In genomic region chr10:18408128-18408527, GRCm38 (mm10) we compare ENCODE assay signal across 8 mouse cellular contexts.
A peak's percentile ranks its signal among the peaks of the same experiment; 100 is the strongest.
DNase-seq lines count a peak whose midpoint lies in the region; ATAC-seq and TF ChIP-seq lines count a peak whose summit lies in the region.

No protein-coding gene starts in this region.

- H3K4me2 ChIP-seq in lung, postnatal 0 days (replicated peaks; ENCODE audit: low read depth, low read length) = peak overlapping the region; percentile 77
- peak overlapping the region; percentile 68 for H3K4me2 ChIP-seq in liver, embryonic 15.5 days

- peak; percentile 46 to 58 for DNase-seq in cerebellum, postnatal 14 days
- no peak for DNase-seq in cerebellum, adult 9-11 months
- no peak for DNase-seq in lung, postnatal 0 days (ENCODE audit: low spot score)
- DNase-seq in lung, adult 18-20 months = no peak
- no peak for DNase-seq in adrenal gland, adult 18-20 months (ENCODE audit: low spot score in 2 of 2)
- no peak for DNase-seq in frontal cortex, postnatal 25 days (ENCODE audit: low spot score in 2 of 2)
- no peak for DNase-seq in urinary bladder, adult 18-20 months (ENCODE audit: low spot score in 2 of 2)

- 0 out of 2 replicates have a peak overlapping the region, but pooled peaks have one; percentile 44 for H3K9ac ChIP-seq in lung, postnatal 0 days (replicated peaks; ENCODE audit: low read depth)
- H3K9ac ChIP-seq in liver, embryonic 15.5 days = no peak overlapping the region

- TF ChIP-seq CTCF in lung, postnatal 0 days (IDR thresholded peaks at IDR 0.05) = no peak

- H3K9me3 ChIP-seq in lung, postnatal 0 days (ENCODE audit: low read length) = no peaks in the 10 kb centered on the region
- no peaks in the 10 kb centered on the region for H3K9me3 ChIP-seq in liver, embryonic 15.5 days (replicated peaks)

- TF ChIP-seq EP300 in lung, postnatal 0 days (IDR thresholded peaks at IDR 0.05) = no peak

- H3K27ac ChIP-seq in lung, postnatal 0 days (ENCODE audit: low read length) = 0 out of 2 replicates have a peak overlapping the region, but pooled peaks have one; percentile 21
- no peak overlapping the region for H3K27ac ChIP-seq in liver, embryonic 15.5 days (replicated peaks)

- H3K27me3 ChIP-seq in lung, postnatal 0 days (replicated peaks; ENCODE audit: insufficient read depth, low read length) = no peaks in the 10 kb centered on the region
- no peaks in the 10 kb centered on the region for H3K27me3 ChIP-seq in liver, embryonic 15.5 days

- 12% methylated on average over 11 of the region's 11 CpGs for WGBS in lung, postnatal 0 days
- WGBS in liver, embryonic 15.5 days (ENCODE audit: insufficient replicate concordance) = 39% methylated on average over 11 of the region's 11 CpGs

- peak overlapping the region; percentile 43; the same call in 1 of the 2 replicates for H3K4me3 ChIP-seq in lung, postnatal 0 days (ENCODE audit: low read depth, low read length)
- no peak overlapping the region for H3K4me3 ChIP-seq in liver, embryonic 15.5 days (replicated peaks)

- no peak for ATAC-seq in lung, postnatal 0 days
- ATAC-seq in liver, embryonic 15.5 days (ENCODE audit: insufficient read depth) = no peak

- H3K4me1 ChIP-seq in lung, postnatal 0 days (ENCODE audit: insufficient read depth, low read depth, low read length) = peaks cover 14% of the 10 kb centered on the region; the same call in 1 of the 2 replicates
- H3K4me1 ChIP-seq in liver, embryonic 15.5 days (replicated peaks) = 0 out of 2 replicates have a peak, but pooled peaks cover 7% of the 10 kb centered on the region

- H3K36me3 ChIP-seq in lung, postnatal 0 days (ENCODE audit: insufficient read depth, low read length) = no peaks in the 10 kb centered on the region
- H3K36me3 ChIP-seq in liver, embryonic 15.5 days (replicated peaks) = no peaks in the 10 kb centered on the region

Comparison
In these comparisons a context has a peak if more than half of its experiments do, and no peak if none do; other contexts are left out.
1. DNase-seq: peak in cerebellum, postnatal 14 days (2 of 2); none in cerebellum, adult 9-11 months (single experiment), lung, postnatal 0 days (single experiment), lung, adult 18-20 months (0 of 2), adrenal gland, adult 18-20 months (0 of 2), frontal cortex, postnatal 25 days (0 of 2) and urinary bladder, adult 18-20 months (0 of 2).